Mouse (Mus musculus): ENCODE data around the gene Usp22.
"Not testable (repeated sequence)": the region's sequence is repeated elsewhere in the genome, so short reads cannot be mapped to it uniquely, and the experiment has no call there.

DNA sequence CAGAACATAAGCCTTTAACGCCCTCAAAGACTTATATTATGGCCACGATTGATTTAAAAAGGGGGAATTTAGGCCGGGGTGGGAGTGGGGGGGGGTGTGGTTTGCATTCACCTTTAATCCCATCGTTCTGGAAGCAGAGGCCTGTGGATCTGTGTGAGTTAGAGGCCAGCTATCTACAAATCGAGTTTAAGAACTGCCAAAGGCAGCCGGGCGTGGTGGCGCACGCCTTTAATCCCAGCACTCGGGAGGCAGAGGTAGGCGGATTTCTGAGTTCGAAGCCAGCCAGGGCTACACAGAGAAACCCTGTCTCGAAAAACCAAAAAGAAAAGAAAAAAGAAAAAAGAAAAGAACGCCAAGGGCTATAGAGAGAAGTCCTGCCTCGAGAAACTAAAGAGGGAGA lies 1.4 kb downstream of the Usp22 start:
- TF ChIP-seq MAFK (IDR thresholded peaks at IDR 0.05; ENCODE audit: insufficient read depth, low read depth, low read length); ZNF384 (IDR thresholded peaks at IDR 0.05; ENCODE audit: low read depth, low read length); ZC3H11A (IDR thresholded peaks at IDR 0.05; ENCODE audit: borderline replicate concordance, low read depth, low read length): not testable (repeated sequence)
